Mouse (Mus musculus) limb, embryonic 15.5 days (tissue): ENCODE data around the gene Timm22. TPM values are rescaled to one million over a fixed set of nuclear protein-coding genes. Genes with fewer than 3 reads are reported as not detected.

Experiments used
- ATAC-seq: fragments of 200-750 bp; cut with Nextera tagmentation; 2 replicates; pipeline ENCODE4 v1.8.0; 2017; ENCODE audit warnings: low read depth, moderate TSS enrichment; ENCODE audit not compliant: insufficient number of reproducible peaks, low FRiP score, low TSS enrichment
- H3K27ac ChIP-seq: fragments of 300-500 bp; sonication (generic); 2 replicates; pipeline ENCODE4 v1.5.1; 2015; ENCODE audit warnings: moderate library complexity, mild to moderate bottlenecking, inconsistent platforms
- H3K27me3 ChIP-seq: fragments of 300-500 bp; sonication (generic); 2 replicates; pipeline ENCODE4 v1.6.1; 2015; ENCODE audit warnings: inconsistent platforms
- H3K36me3 ChIP-seq: fragments of 300-500 bp; sonication (generic); 2 replicates; pipeline ENCODE4 v1.6.1; 2015; ENCODE audit warnings: inconsistent platforms
- H3K4me1 ChIP-seq: fragments of 300-500 bp; sonication (generic); 2 replicates; pipeline ENCODE4 v1.6.1; 2015; ENCODE audit warnings: inconsistent platforms
- H3K4me2 ChIP-seq: fragments of 300-500 bp; sonication (generic); 2 replicates; pipeline ENCODE4 v1.6.1; 2015; ENCODE audit warnings: mild to moderate bottlenecking, inconsistent platforms
- H3K4me3 ChIP-seq: fragments of 300-500 bp; sonication (generic); 2 replicates; pipeline ENCODE4 v1.5.1; 2015; ENCODE audit warnings: mild to moderate bottlenecking, inconsistent platforms
- H3K9ac ChIP-seq: fragments of 300-500 bp; sonication (generic); 2 replicates; pipeline ENCODE4 v1.6.1; 2015; ENCODE audit warnings: inconsistent platforms
- H3K9me3 ChIP-seq: fragments of 300-500 bp; sonication (generic); 2 replicates; pipeline ENCODE4 v1.6.1; 2016; ENCODE audit warnings: inconsistent platforms
- WGBS: fragments of 180-500 bp; shearing (Covaris S2); methylation state at CpG from one replicate; pipeline ENCODE4 v1.1.7; 2015; 5-methylcytosine and 5-hydroxymethylcytosine counted together
- polyA plus RNA-seq: library from polyadenylated mRNA; unstranded; fragments of >200 nt; fragmentation: Nextera tagmentation; extraction: Ambion mirVana; gene quantifications from 2 replicates; pipeline ENCODE4 v1.2.1, GENCODE M21; 2015

Timm22 gene
- polyA plus RNA-seq, 1 experiment from 2014 or later = 107 TPM

DNA sequence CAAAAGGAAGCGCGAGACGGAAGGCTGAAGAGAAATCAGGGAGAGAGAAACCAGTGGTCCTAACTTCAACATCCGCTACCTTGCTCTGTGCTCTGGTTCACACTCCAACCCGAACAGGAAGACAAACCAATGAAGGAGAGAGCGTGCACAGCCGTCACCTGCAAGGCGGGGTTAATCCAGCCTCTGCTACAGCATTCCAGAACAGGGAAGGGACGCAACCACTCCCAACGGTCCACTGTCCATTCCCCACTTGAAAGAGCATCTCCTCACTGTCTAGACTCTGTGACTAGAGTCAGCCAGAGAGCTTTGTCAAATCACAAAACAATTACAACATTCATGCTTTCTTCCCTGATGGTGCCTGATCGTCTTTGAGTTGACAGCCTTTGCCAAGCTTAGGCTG, 13.8 kb upstream of the Timm22 start:
- no peak overlapping the region for H3K9ac ChIP-seq
- 86% methylated on average over 11 of the region's 11 CpGs for WGBS

DNA sequence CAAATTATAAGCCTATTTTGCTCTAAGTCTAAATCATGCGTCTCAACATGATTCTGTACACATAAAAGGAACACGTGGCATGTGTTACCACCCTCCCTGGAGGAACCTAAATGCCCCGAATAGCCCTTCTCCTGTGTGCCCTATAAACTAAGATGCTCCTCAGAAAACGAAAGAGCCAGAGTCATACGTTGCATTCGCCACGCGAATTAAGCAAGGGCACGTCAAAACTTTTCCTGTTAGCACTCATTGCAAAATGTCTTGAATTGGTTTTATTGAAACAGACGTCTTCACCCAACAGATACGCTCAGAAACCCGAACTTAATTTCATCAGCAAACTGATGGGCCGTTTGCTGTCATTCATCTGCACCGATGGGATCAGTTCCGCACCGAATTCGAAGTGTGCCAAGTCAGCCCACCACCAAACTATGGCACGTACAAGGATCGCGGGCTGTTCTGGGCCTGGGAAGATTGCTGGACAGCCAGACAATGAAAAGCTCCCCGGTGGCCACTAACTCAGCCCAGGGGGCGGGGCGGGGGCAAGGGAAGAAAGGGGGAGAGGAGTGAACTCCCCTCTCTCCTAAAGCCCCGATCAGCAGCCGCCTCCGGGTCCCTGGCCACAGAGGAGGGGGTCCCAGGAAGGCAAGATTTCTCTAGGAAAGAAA, 9.0 kb upstream of the Timm22 start:
- Histone ChIP-seq H3K27me3 (no peaks in the 10 kb centered on the region), H3K4me1 (peaks cover 43% of the 10 kb centered on the region), H3K9me3 (no peaks in the 10 kb centered on the region), H3K9ac (peak overlapping the region; percentile 76), H3K36me3 (0 out of 2 replicates have a peak, but pooled peaks cover 2% of the 10 kb centered on the region), H3K4me3 (peak overlapping the region; percentile 91), H3K27ac (peak overlapping the region; percentile 92), H3K4me2 (peak overlapping the region; percentile 82)
- WGBS = under 1% methylated on average over 26 of the region's 26 CpGs
- ATAC-seq = no peak; the same call in 1 of the 2 replicates

More for the DNA sequence above, 13.8 kb upstream of the Timm22 start:
- H3K9me3 ChIP-seq = no peaks in the 10 kb centered on the region
- H3K27ac ChIP-seq = no peak overlapping the region
- ATAC-seq = no peak
- H3K4me1 ChIP-seq = peaks cover 38% of the 10 kb centered on the region
- H3K4me2 ChIP-seq = no peak overlapping the region
- H3K27me3 ChIP-seq = no peaks in the 10 kb centered on the region
- no peak overlapping the region for H3K4me3 ChIP-seq
- peaks cover 25% of the 10 kb centered on the region; the same call in 1 of the 2 replicates for H3K36me3 ChIP-seq

DNA sequence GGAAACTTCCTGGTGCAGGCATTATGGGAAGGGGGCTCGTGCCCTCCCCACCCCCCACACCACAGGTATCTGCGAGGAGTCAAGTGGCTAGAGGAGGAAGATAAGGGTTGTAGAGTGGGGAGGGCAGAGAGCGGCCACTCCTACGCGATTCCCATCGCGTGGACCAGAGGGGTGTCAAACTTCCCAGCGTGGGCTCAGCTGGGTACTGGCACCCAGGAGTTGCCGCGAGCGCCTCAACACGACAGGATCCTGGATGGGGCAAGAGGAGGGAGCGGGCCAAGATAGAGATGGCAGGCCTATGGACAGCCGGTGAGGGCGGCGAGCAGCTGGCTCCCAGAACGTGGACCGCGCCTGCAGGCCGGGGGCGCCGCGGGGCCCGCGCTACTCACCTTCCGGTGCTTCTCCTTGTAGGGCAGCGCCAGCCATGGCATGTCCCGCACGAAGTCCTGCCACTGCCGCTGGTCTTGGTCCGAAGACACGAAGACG, 8.4 kb upstream of the Timm22 start:
- Histone ChIP-seq H3K36me3 (no peaks in the 10 kb centered on the region), H3K9ac (peak overlapping the region; percentile 76), H3K4me1 (peaks cover 37% of the 10 kb centered on the region), H3K4me2 (peak overlapping the region; percentile 82), H3K4me3 (peak overlapping the region; percentile 91), H3K27me3 (no peaks in the 10 kb centered on the region), H3K27ac (peak overlapping the region; percentile 92), H3K9me3 (no peaks in the 10 kb centered on the region)
- under 1% methylated on average over 30 of the region's 33 CpGs for WGBS
- peak; percentile 26; the same call in 1 of the 2 replicates for ATAC-seq

DNA sequence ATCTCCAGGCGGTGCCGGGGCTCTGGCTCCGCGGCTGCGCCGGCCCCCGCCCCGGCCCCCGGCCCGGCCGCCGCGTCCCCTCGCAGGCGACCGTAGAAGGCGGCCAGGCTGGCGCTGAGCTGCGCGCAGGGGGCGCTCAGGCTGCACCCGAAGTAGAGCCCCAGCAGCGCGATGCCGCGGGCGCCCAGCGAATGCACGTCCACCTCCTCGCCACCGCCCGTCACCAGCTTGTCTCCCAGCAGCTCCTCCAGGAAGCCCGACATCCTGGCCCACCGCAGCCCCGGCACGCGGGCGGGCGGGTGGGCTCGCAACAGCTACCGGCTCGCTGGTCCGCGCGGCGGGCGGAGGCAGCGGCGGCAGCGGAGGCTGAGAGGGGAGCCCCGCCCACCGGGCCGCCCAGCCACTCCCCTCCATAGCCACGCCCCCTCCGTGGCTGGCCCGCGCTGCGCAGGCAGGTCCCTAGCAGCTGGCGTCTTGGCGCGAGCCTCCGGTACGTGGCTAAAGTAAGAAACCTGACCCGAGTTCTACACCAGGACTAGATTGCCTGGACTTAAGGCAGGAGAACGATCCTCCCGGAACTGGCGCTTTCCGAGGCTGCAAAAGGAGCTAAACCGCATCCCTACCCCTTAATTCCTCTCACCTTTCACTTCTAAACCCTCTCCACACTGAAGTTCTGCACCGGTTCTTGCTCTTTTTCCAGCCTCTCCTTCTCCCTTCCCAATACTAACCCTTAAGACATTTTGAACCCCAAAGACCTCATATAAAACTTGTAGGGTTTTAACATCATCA, 7.8 kb upstream of the Timm22 start, which contains the start of gene Nxn:
Gene Nxn (minus strand): TSS at position 343 of the 789 bp plus-strand sequence.
- no peaks in the 10 kb centered on the region for H3K9me3 ChIP-seq
- no peaks in the 10 kb centered on the region for H3K27me3 ChIP-seq
- H3K4me3 ChIP-seq = peak within 1 kb of the TSS; percentile 91
- no peaks in the 10 kb centered on the region for H3K36me3 ChIP-seq
- H3K9ac ChIP-seq = peak within 1 kb of the TSS; percentile 76
- WGBS = 1% methylated on average over 51 of the region's 70 CpGs
- peak; percentile 86 for ATAC-seq
- H3K27ac ChIP-seq = peak within 1 kb of the TSS; percentile 92
- H3K4me2 ChIP-seq = peak within 1 kb of the TSS; percentile 82
- H3K4me1 ChIP-seq = peaks cover 37% of the 10 kb centered on the region

DNA sequence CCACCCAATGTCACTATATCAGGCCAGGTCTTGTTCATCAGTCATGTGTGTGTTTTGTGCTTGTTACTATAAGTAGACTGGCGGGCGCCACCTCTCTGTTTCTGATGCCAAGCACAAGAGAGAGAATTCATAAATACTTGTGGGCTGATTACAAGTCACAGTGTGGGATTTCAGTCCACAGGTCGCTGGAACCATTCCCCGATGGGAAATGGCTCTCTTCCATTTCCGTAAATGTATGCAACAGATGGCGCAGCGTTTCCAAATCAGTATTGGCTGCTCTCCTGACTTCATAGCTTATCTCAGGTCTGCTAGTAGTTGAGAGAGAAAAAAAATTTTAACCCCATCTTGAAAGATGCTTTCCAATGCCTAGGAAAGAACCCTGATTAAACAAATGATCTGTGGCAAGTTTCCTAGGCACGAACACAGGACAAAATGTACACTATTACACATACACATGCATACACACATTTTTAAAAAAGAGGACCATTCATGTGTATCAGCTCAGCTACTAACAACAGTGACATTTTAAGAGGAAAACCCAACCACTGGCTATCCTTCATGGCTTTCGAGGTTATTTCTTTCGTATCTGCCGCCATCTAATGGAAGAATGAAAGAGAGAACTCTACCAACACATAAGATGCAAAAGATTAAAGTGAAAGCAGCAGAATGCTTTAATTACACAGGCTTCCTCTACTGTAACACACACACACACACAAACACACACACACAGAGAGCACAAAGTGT, 7.0 kb upstream of the Timm22 start:
- Histone ChIP-seq H3K4me1 (peaks cover 35% of the 10 kb centered on the region), H3K4me3 (peak overlapping the region; percentile 91), H3K9me3 (no peaks in the 10 kb centered on the region), H3K9ac (no peak overlapping the region), H3K4me2 (peak overlapping the region; percentile 82), H3K36me3 (no peaks in the 10 kb centered on the region), H3K27ac (peak overlapping the region; percentile 92), H3K27me3 (no peaks in the 10 kb centered on the region)
- WGBS = 6% methylated on average over 11 of the region's 11 CpGs
- ATAC-seq = peak; percentile 8; the same call in 1 of the 2 replicates

DNA sequence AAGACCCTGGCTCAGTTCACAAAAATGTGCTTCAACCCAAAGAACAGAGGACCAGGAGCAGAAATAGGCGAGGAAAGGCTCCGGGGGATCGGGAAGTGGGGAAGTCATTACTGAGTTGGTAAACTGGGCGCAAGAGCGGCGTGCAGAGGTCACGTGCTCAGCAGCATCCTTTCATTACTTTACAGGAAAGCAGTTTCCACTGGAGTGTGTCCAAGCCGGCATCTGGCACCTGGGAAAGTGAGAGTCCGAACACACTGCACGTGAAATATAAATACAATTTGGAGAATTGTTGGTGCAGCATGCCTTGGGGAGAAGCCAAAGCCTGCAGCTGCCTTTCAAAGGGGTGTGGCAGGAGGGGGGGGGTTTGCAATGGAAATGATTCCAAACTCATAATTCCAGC, 5.4 kb upstream of the Timm22 start:
- Histone ChIP-seq H3K27me3 (no peaks in the 10 kb centered on the region), H3K4me3 (no peak overlapping the region), H3K4me2 (no peak overlapping the region), H3K4me1 (peaks cover 24% of the 10 kb centered on the region), H3K9ac (no peak overlapping the region), H3K27ac (no peak overlapping the region; the same call in 1 of the 2 replicates), H3K36me3 (no peaks in the 10 kb centered on the region), H3K9me3 (no peaks in the 10 kb centered on the region)
- no peak for ATAC-seq
- WGBS = 24% methylated on average over 10 of the region's 10 CpGs

DNA sequence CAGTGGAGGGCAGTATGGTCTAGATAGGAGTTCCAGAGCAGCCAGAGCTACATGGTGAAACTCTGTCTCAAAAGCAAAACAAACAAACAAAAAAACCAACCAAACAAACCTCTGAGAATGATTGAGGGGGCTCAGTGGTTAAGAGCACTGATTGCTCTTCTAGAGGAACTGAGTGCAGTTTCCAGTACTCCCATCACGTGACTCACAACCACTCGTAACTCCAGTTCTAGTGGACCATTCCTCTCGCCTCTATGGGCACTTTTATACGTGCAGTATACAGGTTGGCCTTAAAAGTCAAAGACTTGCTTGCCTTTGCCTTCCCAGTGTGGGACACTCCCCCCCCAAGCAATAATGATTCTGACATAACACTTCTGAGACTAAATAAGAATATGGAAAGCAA, 1.6 kb upstream of the Timm22 start:
- ATAC-seq = no peak
- Histone ChIP-seq H3K4me2 (no peak overlapping the region), H3K9ac (no peak overlapping the region), H3K27me3 (no peaks in the 10 kb centered on the region), H3K4me3 (no peak overlapping the region), H3K9me3 (no peaks in the 10 kb centered on the region), H3K4me1 (peaks cover 24% of the 10 kb centered on the region), H3K36me3 (peaks cover 11% of the 10 kb centered on the region), H3K27ac (no peak overlapping the region)
- WGBS = 67% methylated on average over 4 of the region's 4 CpGs

DNA sequence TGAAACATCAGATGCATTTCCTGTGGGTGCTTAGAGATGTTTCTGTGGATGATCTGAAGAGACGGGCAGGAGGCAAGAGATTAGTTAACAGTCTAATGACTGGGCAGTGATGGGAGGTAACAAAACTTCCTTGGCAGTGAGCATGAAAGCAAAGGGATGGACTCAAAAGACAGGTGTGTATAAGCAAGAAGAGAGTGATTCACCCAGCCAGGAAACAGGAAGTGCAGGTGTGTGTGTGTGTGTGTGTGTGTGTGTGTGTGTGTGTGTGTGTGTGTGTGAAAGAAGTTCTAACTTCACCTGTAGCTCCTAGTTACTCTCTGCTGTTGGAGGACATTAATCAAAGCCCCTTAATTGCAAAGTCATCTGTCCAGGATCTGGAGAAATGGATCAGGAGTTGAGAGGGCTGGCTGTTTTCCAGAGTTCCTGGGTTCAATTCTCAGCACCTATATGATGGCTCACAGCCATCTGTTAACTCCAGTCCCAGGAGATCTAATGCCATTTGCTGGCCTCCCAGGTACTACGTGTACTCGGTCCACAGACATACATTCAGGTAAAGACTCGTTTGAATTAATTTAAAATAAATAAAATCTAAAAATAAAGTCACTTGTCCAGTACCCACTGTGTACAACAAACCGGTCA, 1.0 kb upstream of the Timm22 start:
- no peak overlapping the region for H3K4me3 ChIP-seq
- no peaks in the 10 kb centered on the region for H3K9me3 ChIP-seq
- H3K36me3 ChIP-seq = peaks cover 12% of the 10 kb centered on the region
- no peak for ATAC-seq
- no peak overlapping the region for H3K27ac ChIP-seq
- peaks cover 21% of the 10 kb centered on the region for H3K4me1 ChIP-seq
- WGBS = 78% methylated on average over 5 of the region's 5 CpGs
- no peak overlapping the region for H3K4me2 ChIP-seq
- H3K27me3 ChIP-seq = no peaks in the 10 kb centered on the region
- no peak overlapping the region for H3K9ac ChIP-seq

DNA sequence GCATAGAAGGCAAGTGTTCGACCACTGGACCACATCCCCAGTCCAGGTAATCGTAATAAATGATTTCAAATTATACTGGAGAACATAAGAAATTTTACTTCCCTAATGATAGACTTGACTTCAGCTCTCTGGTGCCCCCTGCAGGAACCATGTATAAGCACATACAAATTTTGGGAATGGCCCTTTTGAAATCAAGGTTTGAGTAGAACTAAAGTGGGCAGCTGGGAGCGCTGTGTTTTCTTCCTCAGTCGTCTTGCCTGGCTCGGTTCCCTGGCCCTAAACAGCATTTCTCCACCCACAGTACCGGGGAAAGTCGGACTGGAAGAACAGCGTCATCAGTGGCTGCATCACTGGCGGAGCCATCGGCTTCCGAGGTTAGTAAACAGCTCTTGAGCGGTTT, 4.1 kb downstream of the Timm22 start:
- no peak overlapping the region for H3K4me2 ChIP-seq
- H3K4me1 ChIP-seq = peaks cover 37% of the 10 kb centered on the region
- no peaks in the 10 kb centered on the region for H3K27me3 ChIP-seq
- H3K9me3 ChIP-seq = no peaks in the 10 kb centered on the region
- H3K36me3 ChIP-seq = peaks cover 48% of the 10 kb centered on the region
- no peak for ATAC-seq
- H3K27ac ChIP-seq = no peak overlapping the region
- H3K4me3 ChIP-seq = no peak overlapping the region
- H3K9ac ChIP-seq = no peak overlapping the region
- 72% methylated on average over 12 of the region's 12 CpGs for WGBS

DNA sequence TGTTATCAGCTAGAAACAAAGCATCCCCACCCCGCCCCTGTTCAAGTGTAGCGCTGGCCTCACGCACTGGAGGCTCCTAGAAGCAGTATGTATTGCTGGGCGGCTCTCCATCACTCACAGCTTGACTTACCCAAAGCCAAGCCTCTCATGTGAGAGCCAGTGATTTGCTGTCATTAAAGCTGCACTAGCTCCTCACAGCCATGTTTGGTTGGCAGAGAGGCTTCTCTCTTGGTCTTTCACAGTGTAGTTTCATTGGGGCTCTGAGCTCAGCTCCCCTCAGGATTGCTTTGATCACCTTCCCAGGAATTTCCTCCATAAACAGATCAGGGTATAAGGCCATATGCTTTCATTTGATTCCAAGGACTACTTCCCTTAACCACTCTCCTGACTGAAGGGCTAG, 6.5 kb downstream of the Timm22 start:
- H3K36me3 ChIP-seq = peaks cover 71% of the 10 kb centered on the region
- no peaks in the 10 kb centered on the region for H3K27me3 ChIP-seq
- H3K4me1 ChIP-seq = peaks cover 44% of the 10 kb centered on the region
- H3K4me2 ChIP-seq = no peak overlapping the region
- WGBS = 50% methylated on average over 4 of the region's 4 CpGs
- peak; percentile 88 for ATAC-seq
- H3K9me3 ChIP-seq = no peaks in the 10 kb centered on the region
- no peak overlapping the region for H3K4me3 ChIP-seq
- H3K9ac ChIP-seq = no peak overlapping the region
- H3K27ac ChIP-seq = peak overlapping the region; percentile 86

DNA sequence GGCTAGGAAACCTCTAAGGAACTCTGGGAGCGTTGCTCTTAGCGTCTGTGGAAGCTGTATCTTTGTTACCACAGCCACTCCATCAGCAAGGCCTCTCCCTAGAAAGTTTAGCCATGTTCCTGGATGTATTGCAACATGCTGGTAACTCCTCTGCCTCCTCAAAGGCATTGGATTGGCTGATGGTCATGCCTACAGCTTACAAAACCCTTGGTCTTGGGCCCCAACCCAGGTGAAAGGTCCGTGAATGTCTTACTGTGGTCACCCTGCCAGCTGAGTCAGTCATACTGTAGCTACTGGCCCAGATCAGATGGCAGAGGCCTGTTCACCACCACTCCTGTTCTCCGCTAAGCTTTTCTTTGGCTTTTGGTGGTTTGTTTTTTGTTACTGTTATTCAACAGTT, 8.2 kb downstream of the Timm22 start:
- ATAC-seq = no peak
- WGBS = 89% methylated on average over 4 of the region's 4 CpGs

More for the DNA sequence above, 8.2 kb downstream of the Timm22 start:
- Histone ChIP-seq H3K36me3 (peaks cover 79% of the 10 kb centered on the region), H3K9me3 (no peaks in the 10 kb centered on the region), H3K4me2 (no peak overlapping the region), H3K4me1 (peaks cover 46% of the 10 kb centered on the region), H3K4me3 (no peak overlapping the region), H3K27me3 (no peaks in the 10 kb centered on the region), H3K27ac (no peak overlapping the region), H3K9ac (no peak overlapping the region)
